Mouse (Mus musculus) layer of hippocampus, adult 8-10 months (tissue): ENCODE data around the gene S100pbp. TPM values are rescaled to one million over a fixed set of nuclear protein-coding genes. Genes with fewer than 3 reads are reported as not detected.

Experiments
- DNase-seq, 2 experiments: peaks; one replicate each; pipeline ENCODE4 v3.0.0; 2022; ENCODE audit warnings: low spot score in 2 of 2
- total RNA-seq, 4 experiments: library from RNA; stranded (reverse); gene quantifications; 2 replicates each; pipeline ENCODE4 v1.2.4; 2022

Gene S100pbp
- total RNA-seq = 10 to 100 TPM; 33.2 to 41.3 (median 39.6) TPM

GRCm38 (mm10) chr4:129189542-129190519 is at the start of gene S100pbp, which contains the start of gene Yars:
S100pbp (minus strand) TSS chr4:129189727.
Yars (plus strand) TSS chr4:129189760.
- peak; percentile 94 to 95 for DNase-seq

- DNase-seq = peak; percentile 51 to 54
Measured at GRCm38 (mm10) chr4:129239075-129239474, 49.5 kb upstream of the S100pbp start.

GRCm38 (mm10) chr4:129238579-129239016 is 49.1 kb upstream of the S100pbp start:
- DNase-seq = peak in 1 of 2 experiments; percentile 26

GRCm38 (mm10) chr4:129237843-129238441 is 48.4 kb upstream of the S100pbp start:
- DNase-seq = no peak

- no peak for DNase-seq
Measured at GRCm38 (mm10) chr4:129236236-129236813, 46.8 kb upstream of the S100pbp start.

DNA sequence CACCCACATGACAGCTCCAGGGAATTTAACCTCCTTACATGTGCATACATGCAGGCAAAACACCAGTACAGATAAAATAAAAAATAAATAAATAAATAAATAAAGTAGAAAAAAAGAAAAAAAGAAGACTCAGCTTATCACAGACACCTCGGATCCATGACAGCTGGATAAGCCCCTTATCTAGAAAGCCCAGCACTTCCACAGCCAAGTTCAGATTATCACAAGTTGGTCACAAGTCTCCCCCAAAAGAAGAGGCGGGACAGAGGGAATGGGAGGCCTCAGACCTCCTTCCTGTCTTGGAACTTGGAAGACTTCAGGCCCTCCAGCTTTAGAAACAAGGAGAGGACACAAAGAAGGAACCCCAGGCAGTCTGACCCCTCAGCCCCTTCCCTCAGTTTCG is 45.6 kb upstream of the S100pbp start:
- no peak for DNase-seq

DNA sequence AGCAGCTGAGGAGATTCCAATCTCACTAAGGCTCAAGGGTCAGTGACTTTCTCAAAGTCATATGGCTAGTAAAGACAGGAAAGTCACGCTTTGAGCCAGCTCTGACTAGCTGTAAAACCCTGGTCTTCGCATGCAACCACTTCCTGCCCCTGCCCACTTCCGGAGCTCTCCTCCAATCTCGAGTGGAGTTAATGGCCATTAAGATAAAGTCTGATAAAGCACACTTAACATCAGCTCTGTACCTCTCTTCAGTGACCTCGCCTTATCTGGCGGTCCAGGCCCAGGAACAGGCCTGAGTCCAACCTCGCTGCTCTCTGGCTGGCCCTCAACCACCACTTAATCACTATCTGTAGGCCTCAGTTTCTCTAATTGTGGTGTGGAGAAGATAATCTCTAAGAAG is 45.0 kb upstream of the S100pbp start:
- DNase-seq = no peak

- no peak for DNase-seq
Measured at GRCm38 (mm10) chr4:129232561-129233360, 43.2 kb upstream of the S100pbp start.

DNA sequence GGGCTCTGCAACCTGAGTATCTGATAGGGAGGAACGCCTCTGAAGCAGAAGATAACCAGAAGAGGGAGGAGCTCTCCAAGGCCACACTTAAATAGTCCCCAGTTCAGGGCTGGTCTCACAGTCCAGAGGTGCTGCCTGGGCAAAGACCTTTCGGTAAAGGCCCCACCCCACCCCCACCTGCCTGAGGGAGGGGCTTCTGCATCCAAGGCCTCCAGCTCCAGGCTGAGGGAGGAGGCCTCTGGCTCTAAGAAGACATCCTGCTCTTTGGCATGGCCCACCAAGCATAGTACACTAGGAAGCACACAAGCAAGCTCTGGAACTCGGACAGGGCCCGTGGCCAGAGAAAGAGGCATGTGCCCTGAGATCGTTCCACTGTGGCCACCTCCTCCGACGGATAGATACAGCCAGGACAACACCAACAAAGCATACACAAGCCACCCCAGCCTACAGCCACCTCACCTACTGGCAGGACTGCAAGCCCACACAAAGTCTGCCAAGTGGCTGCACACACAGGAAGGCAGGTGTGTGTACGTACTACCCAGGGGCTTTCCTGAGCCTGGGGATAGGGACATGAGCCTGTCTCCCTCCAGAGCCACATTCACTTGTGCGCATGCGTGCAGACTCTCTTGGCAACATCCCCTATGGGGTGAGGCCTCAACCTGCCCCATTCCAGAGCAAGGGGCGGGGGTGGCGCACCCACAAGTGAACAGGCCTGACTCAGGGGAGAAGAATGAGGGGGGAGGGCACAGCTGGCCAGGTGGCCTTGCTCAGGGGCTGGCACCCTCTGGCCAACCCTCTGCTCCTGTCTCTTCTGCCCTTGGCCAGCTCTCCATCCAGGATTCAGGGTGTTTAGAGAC is 42.3 kb upstream of the S100pbp start:
- DNase-seq = no peak

DNA sequence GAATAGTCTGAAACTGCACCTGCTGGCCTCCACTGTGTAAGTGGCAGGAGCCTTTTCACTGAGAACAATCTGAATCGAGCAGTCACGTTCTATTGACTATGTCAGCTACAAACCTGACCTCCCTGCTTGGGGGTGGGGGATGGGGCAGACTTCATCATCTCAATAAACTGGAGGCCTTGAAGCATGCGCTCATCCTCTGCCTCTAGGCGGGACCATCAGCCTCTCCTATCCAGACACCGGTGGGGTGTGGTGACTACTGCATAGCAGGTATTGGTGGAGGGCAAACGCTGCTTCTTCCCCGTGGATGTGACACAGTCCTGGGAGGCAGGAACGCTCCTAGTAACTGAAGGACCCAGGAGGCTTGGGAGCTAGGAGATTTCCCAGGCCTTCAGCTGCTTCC is 41.4 kb upstream of the S100pbp start:
- DNase-seq = no peak

DNA sequence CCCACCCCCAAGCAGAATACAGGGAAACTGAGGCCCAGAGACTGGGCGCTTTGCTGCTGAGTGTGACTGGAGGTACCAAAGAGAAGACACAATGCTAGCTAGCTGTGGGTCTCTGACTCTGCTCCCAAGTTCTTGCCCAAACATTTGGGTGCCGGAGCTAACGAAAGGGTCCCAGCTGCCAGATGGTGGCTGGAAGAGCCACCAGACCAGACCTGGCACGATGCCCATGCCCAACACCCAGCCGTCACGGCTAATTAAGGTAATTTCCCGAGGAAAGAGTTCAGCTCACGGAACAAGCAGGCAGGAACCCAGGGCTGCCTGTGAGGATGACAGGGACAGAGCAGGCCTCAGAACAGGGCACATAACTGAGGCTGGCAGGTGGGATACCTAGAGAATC is 38.5 kb upstream of the S100pbp start:
- no peak for DNase-seq

GRCm38 (mm10) chr4:129227170-129227984 is 37.9 kb upstream of the S100pbp start:
- no peak for DNase-seq

DNA sequence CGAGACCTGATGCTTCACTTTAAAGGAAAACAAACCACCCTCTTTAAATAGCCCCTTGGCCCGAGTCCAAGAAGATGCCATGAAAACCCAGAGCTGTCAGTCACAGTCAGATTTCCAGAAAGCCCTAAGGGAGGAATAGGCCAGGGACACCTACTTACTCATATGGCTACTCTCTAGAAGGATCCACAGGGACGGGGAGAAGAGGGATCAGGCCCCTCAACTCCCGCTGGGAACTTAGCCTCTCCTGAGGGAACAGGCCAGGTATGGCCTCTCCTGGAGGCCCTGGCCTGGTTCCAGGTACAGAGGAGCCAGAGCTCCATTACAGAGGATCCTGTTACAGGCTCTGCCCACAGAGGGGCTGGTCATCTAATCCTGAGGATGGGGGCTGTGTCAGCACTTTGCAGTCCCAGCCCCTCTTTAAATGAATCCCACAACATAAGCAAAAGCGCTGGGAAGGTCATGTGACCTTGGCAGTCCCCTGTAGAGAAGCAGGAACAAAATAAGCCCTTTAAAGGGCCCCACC is 37.0 kb upstream of the S100pbp start:
- no peak for DNase-seq

DNA sequence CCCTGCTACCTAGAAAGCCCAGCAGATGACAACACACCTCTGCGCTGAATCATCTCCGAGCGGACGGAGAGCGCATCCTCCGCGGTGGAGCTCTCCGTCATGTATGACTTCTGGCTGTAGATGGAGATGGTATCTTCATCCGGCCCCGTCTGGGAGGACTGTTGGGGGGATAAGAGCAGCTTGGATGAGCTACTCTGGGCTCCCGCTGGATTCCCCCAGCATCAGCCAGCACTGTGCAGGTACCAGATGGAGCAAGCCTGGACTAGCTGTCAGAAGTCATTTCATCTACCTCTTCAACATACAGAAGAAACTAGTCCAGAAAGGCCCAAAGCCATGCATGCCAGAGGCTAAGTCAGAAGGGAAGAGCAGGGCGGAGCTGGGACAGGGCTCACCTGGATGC is 35.8 kb upstream of the S100pbp start:
- no peak for DNase-seq

DNA sequence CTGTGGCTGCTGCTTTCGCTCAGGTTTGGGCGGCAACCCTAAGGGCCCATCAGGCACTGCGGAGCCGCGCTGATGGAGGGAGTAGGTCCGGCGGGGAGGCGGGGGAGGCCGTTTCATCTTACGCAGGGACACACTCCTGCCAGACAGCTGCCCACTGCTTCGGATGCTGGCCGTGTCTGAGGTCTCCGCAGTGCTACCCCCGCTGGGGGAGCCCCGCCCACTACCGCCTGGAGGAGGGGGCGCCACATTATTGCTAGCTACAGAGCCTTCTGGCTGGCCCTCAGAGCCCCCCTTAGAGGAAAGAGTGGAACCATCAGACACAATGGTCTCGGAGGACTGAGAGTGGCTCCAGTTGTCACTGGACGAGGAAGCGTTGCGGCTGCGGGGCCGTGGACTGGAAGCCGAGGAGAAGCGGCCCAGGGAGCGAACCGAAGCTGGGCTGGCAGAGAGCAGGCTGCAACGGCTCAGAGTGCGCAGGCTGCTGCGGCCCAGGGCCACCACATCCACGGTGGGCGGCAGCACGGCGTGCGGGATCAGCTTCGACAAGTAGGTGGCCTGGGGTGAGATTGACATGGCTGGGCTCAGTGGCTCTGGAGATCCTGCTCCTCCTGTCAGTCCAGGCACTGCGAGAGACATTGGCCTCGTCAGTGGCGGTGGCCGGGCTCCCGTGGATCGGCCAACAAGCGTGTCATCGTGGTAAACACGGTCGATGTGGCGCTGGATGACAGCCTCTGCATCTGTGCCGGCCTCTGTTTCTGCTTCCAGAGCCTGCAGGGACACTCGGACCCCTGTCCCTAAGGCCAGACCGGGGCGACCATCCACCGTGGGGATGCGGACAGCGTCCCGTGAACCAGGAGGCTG is 34.1 kb upstream of the S100pbp start:
- DNase-seq = no peak

DNA sequence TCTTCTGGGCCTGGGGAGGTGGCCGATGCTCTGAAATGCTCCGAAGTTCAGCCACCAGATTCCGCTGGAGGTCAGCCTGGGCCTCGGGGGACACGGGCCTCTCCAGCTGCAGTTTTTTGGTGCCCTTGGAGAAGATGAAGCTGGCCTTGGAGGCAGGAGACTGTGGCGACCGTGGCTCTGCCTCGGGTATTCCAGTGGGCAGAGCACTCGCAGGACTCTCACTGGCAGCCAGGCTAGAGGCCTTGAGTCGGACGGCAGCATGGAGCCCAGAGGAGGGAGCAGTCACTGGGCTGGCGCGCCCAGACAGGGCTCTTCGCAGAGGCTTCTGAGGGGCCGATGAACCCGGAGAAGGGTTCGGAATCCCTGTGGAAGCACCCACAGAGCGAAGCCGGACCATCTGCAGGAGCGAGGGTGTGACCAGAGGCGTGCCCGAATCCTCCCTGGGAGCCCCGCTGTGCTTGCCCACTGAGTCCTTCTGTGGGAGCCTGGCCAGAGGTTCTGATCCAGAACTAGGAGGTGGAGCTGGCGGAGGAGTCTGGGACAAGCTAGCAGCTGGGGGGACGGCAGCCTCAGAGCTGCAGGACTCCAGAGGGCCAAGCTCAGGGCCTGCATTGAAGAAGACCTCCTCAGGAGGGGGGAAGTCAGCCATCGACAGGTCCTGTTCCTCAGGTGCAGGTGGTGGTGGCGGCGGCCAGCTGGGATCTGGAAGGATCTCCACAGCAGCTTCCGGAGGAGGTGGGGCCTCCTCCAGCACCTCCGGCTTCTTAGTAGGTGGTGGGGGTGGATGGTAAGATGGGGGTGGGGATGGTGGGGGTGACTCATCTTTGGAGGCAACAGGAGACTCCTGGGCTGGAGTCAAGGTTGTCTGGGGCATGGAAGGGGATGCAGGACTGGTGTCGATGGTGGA is 32.7 kb upstream of the S100pbp start:
- DNase-seq = no peak
